Mouse (Mus musculus) right cerebral cortex, postnatal 14 days (tissue): ENCODE measurements around the gene Fbxl18.
"Not testable (repeated sequence)": the region's sequence is repeated elsewhere in the genome, so short reads cannot be mapped to it uniquely, and the experiment has no call there.

Experiments
- DNase-seq: peaks from one replicate; pipeline ENCODE4 v3.0.0; 2022

The Fbxl18 gene

GRCm38 (mm10) chr5:142899057-142899601 is 3.9 kb upstream of the Fbxl18 start:
- peak; percentile 62 for DNase-seq

- DNase-seq = no peak
These were observed 3.1 kb upstream of the Fbxl18 start for GRCm38 (mm10) chr5:142898316-142898715.

GRCm38 (mm10) chr5:142897568-142898248 is 2.5 kb upstream of the Fbxl18 start:
- no peak for DNase-seq

GRCm38 (mm10) chr5:142896713-142897112 is 1.5 kb upstream of the Fbxl18 start:
- no peak for DNase-seq

- DNase-seq = no peak
These were observed 971 bp upstream of the Fbxl18 start for GRCm38 (mm10) chr5:142896192-142896591.

GRCm38 (mm10) chr5:142891396-142891795 is 3.8 kb downstream of the Fbxl18 start:
- DNase-seq = no peak

GRCm38 (mm10) chr5:142887533-142887932 is 7.7 kb downstream of the Fbxl18 start:
- DNase-seq = not testable (repeated sequence)

GRCm38 (mm10) chr5:142886761-142887160 is 8.5 kb downstream of the Fbxl18 start:
- no peak for DNase-seq

- DNase-seq = no peak
These were observed 9.0 kb downstream of the Fbxl18 start for GRCm38 (mm10) chr5:142886181-142886580.

- no peak for DNase-seq
These were observed 12.8 kb downstream of the Fbxl18 start for GRCm38 (mm10) chr5:142882471-142882870.

- no peak for DNase-seq
These were observed 13.3 kb downstream of the Fbxl18 start for GRCm38 (mm10) chr5:142881936-142882335.

GRCm38 (mm10) chr5:142880806-142881516 is 14.3 kb downstream of the Fbxl18 start:
- no peak for DNase-seq

- peak; percentile 47 for DNase-seq
These were observed 15.0 kb downstream of the Fbxl18 start for GRCm38 (mm10) chr5:142880246-142880645.

- DNase-seq = peak; percentile 85
These were observed 15.7 kb downstream of the Fbxl18 start for GRCm38 (mm10) chr5:142879318-142880175.

GRCm38 (mm10) chr5:142878570-142878969 is 16.7 kb downstream of the Fbxl18 start:
- DNase-seq = peak; percentile 72

- peak; percentile 90 for DNase-seq
These were observed 17.6 kb downstream of the Fbxl18 start for GRCm38 (mm10) chr5:142877337-142878280.

- no peak for DNase-seq
These were observed 18.3 kb downstream of the Fbxl18 start for GRCm38 (mm10) chr5:142876896-142877295.

GRCm38 (mm10) chr5:142875513-142875905 is 19.7 kb downstream of the Fbxl18 start:
- no peak for DNase-seq

- DNase-seq = no peak
These were observed 20.3 kb downstream of the Fbxl18 start for GRCm38 (mm10) chr5:142874791-142875512.

GRCm38 (mm10) chr5:142873718-142874117 is 21.5 kb downstream of the Fbxl18 start:
- no peak for DNase-seq

GRCm38 (mm10) chr5:142871765-142872164 is 23.5 kb downstream of the Fbxl18 start:
- no peak for DNase-seq
